Mouse (Mus musculus): ENCODE results near the gene Atcay.

Atcay gene

GRCm38 (mm10) chr10:81230438-81231332, at the start of gene Atcay:
TSS of gene Atcay (minus strand) at chr10:81230833.
- no peak for DNase-seq (ENCODE audit: low spot score)

- DNase-seq (ENCODE audit: low spot score): no peak
Measured at GRCm38 (mm10) chr10:81279496-81279895, 48.9 kb upstream of the Atcay start.

- no peak for DNase-seq (ENCODE audit: low spot score)
Measured at GRCm38 (mm10) chr10:81277676-81278075, 47.0 kb upstream of the Atcay start.

- DNase-seq (ENCODE audit: low spot score): no peak
Measured at GRCm38 (mm10) chr10:81273842-81274241, 43.2 kb upstream of the Atcay start.

GRCm38 (mm10) chr10:81272356-81272755, 41.7 kb upstream of the Atcay start:
- DNase-seq (ENCODE audit: low spot score): no peak

GRCm38 (mm10) chr10:81268643-81269412, 38.2 kb upstream of the Atcay start:
- DNase-seq (ENCODE audit: low spot score): no peak

GRCm38 (mm10) chr10:81268056-81268455, 37.4 kb upstream of the Atcay start:
- DNase-seq (ENCODE audit: low spot score): peak; percentile 75

GRCm38 (mm10) chr10:81266211-81267105, 35.8 kb upstream of the Atcay start, which contains the start of the genes Mrpl54 and Apba3:
TSS of gene Mrpl54 (minus strand) at chr10:81266934.
TSS of gene Apba3 (plus strand) at chr10:81266960.
- DNase-seq (ENCODE audit: low spot score): peak; percentile 89

GRCm38 (mm10) chr10:81265540-81265939, 34.9 kb upstream of the Atcay start:
- DNase-seq (ENCODE audit: low spot score): no peak

GRCm38 (mm10) chr10:81261025-81261424, 30.4 kb upstream of the Atcay start:
- no peak for DNase-seq (ENCODE audit: low spot score)

GRCm38 (mm10) chr10:81259225-81259884, 28.7 kb upstream of the Atcay start:
- no peak for DNase-seq (ENCODE audit: low spot score)

GRCm38 (mm10) chr10:81257158-81258039, 26.8 kb upstream of the Atcay start:
- no peak for DNase-seq (ENCODE audit: low spot score)

- DNase-seq (ENCODE audit: low spot score): no peak
Measured at GRCm38 (mm10) chr10:81254886-81255285, 24.3 kb upstream of the Atcay start.

GRCm38 (mm10) chr10:81252424-81253419, 22.1 kb upstream of the Atcay start, which contains the start of gene Matk:
TSS of gene Matk (plus strand) at chr10:81252935.
- no peak for DNase-seq (ENCODE audit: low spot score)

GRCm38 (mm10) chr10:81249442-81249841, 18.8 kb upstream of the Atcay start:
- DNase-seq (ENCODE audit: low spot score): no peak

- no peak for DNase-seq (ENCODE audit: low spot score)
Measured at GRCm38 (mm10) chr10:81247804-81248203, 17.2 kb upstream of the Atcay start.

- no peak for DNase-seq (ENCODE audit: low spot score)
Measured at GRCm38 (mm10) chr10:81245166-81245565, 14.5 kb upstream of the Atcay start.

GRCm38 (mm10) chr10:81244595-81244994, 14.0 kb upstream of the Atcay start:
- peak; percentile 85 for DNase-seq (ENCODE audit: low spot score)

- DNase-seq (ENCODE audit: low spot score): no peak
Measured at GRCm38 (mm10) chr10:81244146-81244545, 13.5 kb upstream of the Atcay start.

Measured in ovary, postnatal 14 days (tissue).